Mouse (Mus musculus) C2C12 (cell line): Measurements from ENCODE around the gene Gm13128. TPM values are rescaled to one million over a fixed set of nuclear protein-coding genes. Genes with fewer than 3 reads are reported as not detected.
"Not testable (repeated sequence)": the region's sequence is repeated elsewhere in the genome, so short reads cannot be mapped to it uniquely, and the experiment has no call there.

Source experiments
- H3K27me3 ChIP-seq: one replicate; pipeline ENCODE4 v1.6.1; 2011; ENCODE audit not compliant: control insufficient read depth, insufficient read depth, insufficient read length
- H3K36me3 ChIP-seq: one replicate; pipeline ENCODE4 v1.6.1; 2011; ENCODE audit not compliant: control insufficient read depth, insufficient read depth
- H3K4me3 ChIP-seq: one replicate; pipeline ENCODE4 v1.5.1; 2011; ENCODE audit warnings: mild to moderate bottlenecking, control low read depth; ENCODE audit not compliant: poor library complexity, insufficient read depth, severe bottlenecking
- H3K79me2 ChIP-seq: one replicate; pipeline ENCODE4 v1.6.1; 2011; ENCODE audit not compliant: control insufficient read depth, insufficient read depth
- H3K79me3 ChIP-seq: one replicate; pipeline ENCODE4 v1.6.1; 2011; ENCODE audit warnings: low read depth, control low read depth
- H3ac ChIP-seq: one replicate; pipeline ENCODE3; 2011; ENCODE audit warnings: low read depth; ENCODE audit not compliant: control insufficient read depth, insufficient read length
- CEBPB ChIP-seq: IDR thresholded peaks from one replicate; pipeline ENCODE4 v1.6.1; 2011; ENCODE audit warnings: low read depth, mild to moderate bottlenecking, control low read depth, moderate library complexity
- CTCF ChIP-seq: IDR thresholded peaks from one replicate; pipeline ENCODE4 v1.5.1; 2011; ENCODE audit not compliant: control insufficient read depth, insufficient read depth, insufficient read length
- FOSL1 ChIP-seq: IDR thresholded peaks from one replicate; pipeline ENCODE4 v1.8.0; 2011; ENCODE audit warnings: mild to moderate bottlenecking, low read length; ENCODE audit not compliant: poor library complexity, insufficient read depth, severe bottlenecking
- MAX ChIP-seq: IDR thresholded peaks from one replicate; pipeline ENCODE4 v1.6.1; 2011; ENCODE audit warnings: mild to moderate bottlenecking, control low read depth
- MYOD1 ChIP-seq: IDR thresholded peaks from one replicate; pipeline ENCODE4 v1.6.1; 2011; ENCODE audit warnings: low read depth; ENCODE audit not compliant: control insufficient read depth, insufficient read length
- MYOG ChIP-seq: IDR thresholded peaks from one replicate; pipeline ENCODE4 v1.6.1; 2011; ENCODE audit not compliant: control insufficient read depth, insufficient read length; ENCODE audit errors: extremely low read depth
- USF1 ChIP-seq: IDR thresholded peaks from one replicate; pipeline ENCODE4 v1.6.1; 2011; ENCODE audit warnings: low read depth, mild to moderate bottlenecking, control low read depth, moderate library complexity
- long read RNA-seq, 2 experiments: library from polyadenylated mRNA; unstranded; transcript quantifications; one replicate each; pipeline ENCODE4 v2.0.0; 2019 to 2020
- polyA plus RNA-seq: library from polyadenylated mRNA; unstranded; fragments of >200 nt; fragmentation: generic; extraction: Trizol; gene quantifications from one replicate; pipeline ENCODE4 v1.2.1, GENCODE M21; 2012; ENCODE audit warnings: missing spikeins

The Gm13128 gene
- polyA plus RNA-seq, result not detected
- long read RNA-seq, experiment 1, result 0 reads
- long read RNA-seq, experiment 2, result 0 reads

GRCm38 (mm10) chr4:144329949-144330348 lies at the start of gene Gm13128:
Gene Gm13128 (plus strand): TSS chr4:144330249.
- not testable (repeated sequence) for H3K36me3 ChIP-seq, H3ac ChIP-seq

GRCm38 (mm10) chr4:144280388-144280787 lies 49.7 kb upstream of the Gm13128 start, which contains the start of gene Pramel5:
Gene Pramel5 (minus strand): TSS chr4:144280488.
- H3ac ChIP-seq, H3K36me3 ChIP-seq, H3K27me3 ChIP-seq, H3K79me2 ChIP-seq, H3K4me3 ChIP-seq, H3K79me3 ChIP-seq: not testable (repeated sequence)

More at GRCm38 (mm10) chr4:144329949-144330348, at the start of gene Gm13128:
- not testable (repeated sequence) for H3K4me3 ChIP-seq, H3K79me3 ChIP-seq, H3K27me3 ChIP-seq, H3K79me2 ChIP-seq

GRCm38 (mm10) chr4:144299414-144299813 lies 30.6 kb upstream of the Gm13128 start:
- not testable (repeated sequence) for H3K79me2 ChIP-seq, H3K79me3 ChIP-seq, H3ac ChIP-seq, H3K4me3 ChIP-seq, H3K27me3 ChIP-seq, H3K36me3 ChIP-seq

- not testable (repeated sequence) for H3ac ChIP-seq, H3K4me3 ChIP-seq, H3K36me3 ChIP-seq, H3K27me3 ChIP-seq, H3K79me3 ChIP-seq, H3K79me2 ChIP-seq
These were observed 17.2 kb upstream of the Gm13128 start for GRCm38 (mm10) chr4:144312666-144313460.

GRCm38 (mm10) chr4:144335856-144336255 lies 5.8 kb downstream of the Gm13128 start:
- not testable (repeated sequence) for H3K79me3 ChIP-seq, H3K79me2 ChIP-seq, H3K4me3 ChIP-seq, H3ac ChIP-seq, H3K36me3 ChIP-seq, H3K27me3 ChIP-seq

- H3K36me3 ChIP-seq, H3ac ChIP-seq, H3K79me2 ChIP-seq, H3K27me3 ChIP-seq, H3K79me3 ChIP-seq, H3K4me3 ChIP-seq: not testable (repeated sequence)
These were observed 27.6 kb downstream of the Gm13128 start, which contains the start of gene Gm13119 for GRCm38 (mm10) chr4:144357642-144358041. Gene Gm13119 (plus strand): TSS chr4:144357942.

- no peak within 1 kb of the TSS for H3ac ChIP-seq
- no peaks in the 10 kb centered on the region for H3K79me3 ChIP-seq
- no peaks in the 10 kb centered on the region for H3K79me2 ChIP-seq
- no peaks in the 10 kb centered on the region for H3K36me3 ChIP-seq
- H3K27me3 ChIP-seq, result no peaks in the 10 kb centered on the region
- H3K4me3 ChIP-seq, result no peak within 1 kb of the TSS
- TF ChIP-seq CTCF (no peak), CEBPB (no peak), MYOG (no peak), USF1 (no peak), FOSL1 (no peak), MAX (no peak), MYOD1 (no peak)
These were observed 47.9 kb downstream of the Gm13128 start, which contains the start of gene Pramef20 for GRCm38 (mm10) chr4:144377911-144378310. Gene Pramef20 (minus strand): TSS chr4:144377933.

Other genes starting within 250 kb of the Gm13128 start
- not detected for gene Gm13102, start 223.8 kb upstream of the Gm13128 start, polyA plus RNA-seq
- not detected for gene Oog3, start 167.6 kb upstream of the Gm13128 start, polyA plus RNA-seq
- not detected for gene Oog2, start 139.5 kb upstream of the Gm13128 start, polyA plus RNA-seq
- gene C87977, start 116.9 kb upstream of the Gm13128 start, polyA plus RNA-seq, result not detected
- gene Pramel5, start 49.8 kb upstream of the Gm13128 start, polyA plus RNA-seq, result not detected
- gene Gm13119, start 27.7 kb downstream of the Gm13128 start, polyA plus RNA-seq, result 0.05 TPM
- not detected for gene Pramef20, start 47.7 kb downstream of the Gm13128 start, polyA plus RNA-seq
- gene Pramef12, start 78.2 kb downstream of the Gm13128 start, polyA plus RNA-seq, result not detected
- gene 1700012P22Rik, start 108.5 kb downstream of the Gm13128 start, polyA plus RNA-seq, result not detected
- gene Gm9944, start 123.1 kb downstream of the Gm13128 start, polyA plus RNA-seq, result not detected
- gene Aadacl3, start 133.5 kb downstream of the Gm13128 start, polyA plus RNA-seq, result not detected
- not detected for gene 9430007A20Rik, start 189.6 kb downstream of the Gm13128 start, polyA plus RNA-seq
- not detected for gene Gm13124, start 234.9 kb downstream of the Gm13128 start, polyA plus RNA-seq